Mouse (Mus musculus) ovary, postnatal 36 days (tissue): ENCODE data around the gene Abraxas1.
A peak's percentile ranks its signal among the peaks of the same experiment; 100 is the strongest.

Experiments used
- DNase-seq: peaks from one replicate; pipeline ENCODE4 v3.0.0; 2022; ENCODE audit warnings: low spot score, mixed read lengths

Gene Abraxas1

GRCm38 (mm10) chr5:100820483-100821184 is at the start of gene Abraxas1:
Abraxas1 (minus strand) TSS chr5:100820965.
- DNase-seq = peak; percentile 88

GRCm38 (mm10) chr5:100869197-100869895 is 48.6 kb upstream of the Abraxas1 start:
- DNase-seq = no peak

- DNase-seq = no peak
These were observed 45.4 kb upstream of the Abraxas1 start for GRCm38 (mm10) chr5:100866183-100866582.

- peak; percentile 19 for DNase-seq
These were observed 43.7 kb upstream of the Abraxas1 start for GRCm38 (mm10) chr5:100864438-100864837.

- DNase-seq = no peak
These were observed 42.3 kb upstream of the Abraxas1 start for GRCm38 (mm10) chr5:100863091-100863490.

GRCm38 (mm10) chr5:100861811-100862210 is 41.0 kb upstream of the Abraxas1 start:
- no peak for DNase-seq

GRCm38 (mm10) chr5:100861140-100861539 is 40.4 kb upstream of the Abraxas1 start:
- DNase-seq = no peak

GRCm38 (mm10) chr5:100860417-100861053 is 39.8 kb upstream of the Abraxas1 start:
- DNase-seq = peak; percentile 42

GRCm38 (mm10) chr5:100856552-100856951 is 35.8 kb upstream of the Abraxas1 start:
- DNase-seq = no peak

GRCm38 (mm10) chr5:100853963-100854362 is 33.2 kb upstream of the Abraxas1 start:
- no peak for DNase-seq

GRCm38 (mm10) chr5:100847143-100847542 is 26.4 kb upstream of the Abraxas1 start:
- no peak for DNase-seq

GRCm38 (mm10) chr5:100846599-100846920 is 25.8 kb upstream of the Abraxas1 start:
- DNase-seq = no peak

GRCm38 (mm10) chr5:100845848-100846598 is 25.3 kb upstream of the Abraxas1 start:
- peak; percentile 75 for DNase-seq

- DNase-seq = peak; percentile 34
These were observed 24.7 kb upstream of the Abraxas1 start, which contains the start of gene Gpat3 for GRCm38 (mm10) chr5:100845485-100845847. Gpat3 (plus strand) TSS chr5:100845713.

GRCm38 (mm10) chr5:100844485-100844884 is 23.7 kb upstream of the Abraxas1 start:
- DNase-seq = no peak

GRCm38 (mm10) chr5:100837907-100838306 is 17.1 kb upstream of the Abraxas1 start:
- DNase-seq = no peak

GRCm38 (mm10) chr5:100835862-100836538 is 15.2 kb upstream of the Abraxas1 start:
- peak; percentile 10 for DNase-seq

- no peak for DNase-seq
These were observed 13.1 kb upstream of the Abraxas1 start for GRCm38 (mm10) chr5:100833841-100834240.

- DNase-seq = no peak
These were observed 11.9 kb upstream of the Abraxas1 start for GRCm38 (mm10) chr5:100832680-100833079.

GRCm38 (mm10) chr5:100828701-100829100 is 7.9 kb upstream of the Abraxas1 start:
- no peak for DNase-seq

- DNase-seq = no peak
These were observed 5.8 kb upstream of the Abraxas1 start for GRCm38 (mm10) chr5:100826531-100826930.

- no peak for DNase-seq
These were observed 5.2 kb upstream of the Abraxas1 start for GRCm38 (mm10) chr5:100825975-100826374.
